Mouse (Mus musculus) heart, embryonic 14.5 days (tissue): ENCODE measurements at regions not wholly inside any gene's neighbourhood (a gene's known extent, or its start where the extent isn't known, plus 50 kb on each side); places are given as distances from the start of the nearest gene placed in this dataset.

Experiments used
- ATAC-seq: fragments of 200-750 bp; cut with Nextera tagmentation; 2 replicates; pipeline ENCODE4 v1.8.0; 2017; ENCODE audit warnings: low read depth, moderate TSS enrichment; ENCODE audit not compliant: insufficient number of reproducible peaks, insufficient read depth, low FRiP score
- H3K27ac ChIP-seq, 2 experiments: fragments of 200-500 bp in 1 of 2; fragments of 300-500 bp in 1 of 2; sonication (generic) in 1 of 2; replicated peaks in 1 of 2; 2 replicates each; pipeline ENCODE4 v1.5.1; 2012 to 2014; ENCODE audit warnings: low read depth in 2 of 2, low read length in 2 of 2, control low read depth in 1 of 2, mild to moderate bottlenecking in 1 of 2, mixed read lengths in 1 of 2; ENCODE audit not compliant: control insufficient read depth in 1 of 2, insufficient read depth in 1 of 2
- H3K27me3 ChIP-seq: fragments of 300-500 bp; sonication (generic); 2 replicates; pipeline ENCODE4 v1.6.1; 2014; ENCODE audit warnings: mild to moderate bottlenecking, low read length, control low read depth; ENCODE audit not compliant: control insufficient read depth, insufficient read depth
- H3K36me3 ChIP-seq: fragments of 300-500 bp; sonication (generic); 2 replicates; pipeline ENCODE4 v1.6.1; 2014; ENCODE audit warnings: mild to moderate bottlenecking, control low read depth, low read length, mixed read lengths; ENCODE audit not compliant: control insufficient read depth, insufficient read depth
- H3K4me1 ChIP-seq, 2 experiments: fragments of 200-500 bp in 1 of 2; fragments of 300-500 bp in 1 of 2; sonication (generic) in 1 of 2; 2 replicates each; pipeline ENCODE4 v1.6.1; 2012 to 2014; ENCODE audit warnings: low read length in 2 of 2, control low read depth in 1 of 2, mixed read lengths in 1 of 2; ENCODE audit not compliant: control insufficient read depth in 2 of 2, insufficient read depth in 2 of 2
- H3K4me2 ChIP-seq: fragments of 300-500 bp; sonication (generic); 2 replicates; pipeline ENCODE4 v1.6.1; 2014; ENCODE audit warnings: mild to moderate bottlenecking, low read length
- H3K4me3 ChIP-seq, 2 experiments: fragments of 200-500 bp in 1 of 2; fragments of 300-500 bp in 1 of 2; sonication (generic) in 1 of 2; 2 replicates each; pipeline ENCODE4 v1.5.1; 2012 to 2014; ENCODE audit warnings: low read length in 2 of 2, mild to moderate bottlenecking in 2 of 2, control low read depth in 1 of 2, low read depth in 1 of 2, moderate library complexity in 1 of 2; ENCODE audit not compliant: control insufficient read depth in 1 of 2, insufficient read depth in 1 of 2
- H3K9ac ChIP-seq: fragments of 300-500 bp; sonication (generic); 2 replicates; pipeline ENCODE4 v1.6.1; 2014; ENCODE audit warnings: mild to moderate bottlenecking, low read length
- H3K9me3 ChIP-seq: fragments of 300-500 bp; sonication (generic); 2 replicates; pipeline ENCODE4 v1.6.1; 2016; ENCODE audit warnings: low read length, control low read depth; ENCODE audit not compliant: control insufficient read depth
- WGBS: fragments of 180-500 bp; shearing (Covaris S2); extraction: QIAGEN DNeasy Blood & Tissue Kit; methylation state at CpG from one replicate; pipeline ENCODE4 v1.1.7; 2014; 5-methylcytosine and 5-hydroxymethylcytosine counted together

- Histone ChIP-seq H3K4me3 (no peak overlapping the region), H3K4me1 (no peaks in the 10 kb centered on the region), H3K27me3 (no peaks in the 10 kb centered on the region), H3K36me3 (no peaks in the 10 kb centered on the region), H3K9ac (no peak overlapping the region), H3K4me2 (no peak overlapping the region), H3K27ac (no peak overlapping the region), H3K9me3 (no peaks in the 10 kb centered on the region)
- WGBS, result 86% methylated on average over 3 of the region's 3 CpGs
- no peak for ATAC-seq
Measured at GRCm38 (mm10) chr19:15158653-15159052, 560.8 kb upstream of the Tle4 start.

GRCm38 (mm10) chr19:15158177-15158576, 560.3 kb upstream of the Tle4 start:
- H3K36me3 ChIP-seq, result no peaks in the 10 kb centered on the region
- H3K4me2 ChIP-seq, result no peak overlapping the region
- 78% methylated on average over 14 of the region's 14 CpGs for WGBS
- no peak overlapping the region for H3K4me3 ChIP-seq
- no peak overlapping the region for H3K9ac ChIP-seq
- no peak for ATAC-seq
- H3K4me1 ChIP-seq, result no peaks in the 10 kb centered on the region
- no peak overlapping the region for H3K27ac ChIP-seq
- no peaks in the 10 kb centered on the region for H3K9me3 ChIP-seq
- no peaks in the 10 kb centered on the region for H3K27me3 ChIP-seq

GRCm38 (mm10) chr19:15154693-15155092, 556.8 kb upstream of the Tle4 start:
- H3K9me3 ChIP-seq, result no peaks in the 10 kb centered on the region
- no peaks in the 10 kb centered on the region for H3K36me3 ChIP-seq
- WGBS, result 56% methylated on average over 2 of the region's 2 CpGs
- H3K27ac ChIP-seq, result no peak overlapping the region
- H3K4me3 ChIP-seq, result no peak overlapping the region
- no peaks in the 10 kb centered on the region for H3K27me3 ChIP-seq
- H3K4me1 ChIP-seq, result no peaks in the 10 kb centered on the region
- no peak overlapping the region for H3K9ac ChIP-seq
- ATAC-seq, result no peak
- H3K4me2 ChIP-seq, result no peak overlapping the region

- no peak overlapping the region for H3K4me3 ChIP-seq
- ATAC-seq, result no peak
- no peaks in the 10 kb centered on the region for H3K36me3 ChIP-seq
- H3K9ac ChIP-seq, result no peak overlapping the region
- no peaks in the 10 kb centered on the region for H3K27me3 ChIP-seq
- WGBS, result 78% methylated on average over 3 of the region's 3 CpGs
- H3K27ac ChIP-seq, result no peak overlapping the region
- no peaks in the 10 kb centered on the region for H3K4me1 ChIP-seq
- 0 out of 2 replicates have a peak, but pooled peaks cover 3% of the 10 kb centered on the region for H3K9me3 ChIP-seq
- H3K4me2 ChIP-seq, result no peak overlapping the region
Measured at GRCm38 (mm10) chr19:15146325-15146724, 548.5 kb upstream of the Tle4 start.

- no peaks in the 10 kb centered on the region for H3K4me1 ChIP-seq
- H3K4me2 ChIP-seq, result no peak overlapping the region
- H3K27me3 ChIP-seq, result no peaks in the 10 kb centered on the region
- no peak overlapping the region for H3K4me3 ChIP-seq
- H3K27ac ChIP-seq, result no peak overlapping the region
- no peaks in the 10 kb centered on the region for H3K9me3 ChIP-seq
- no peaks in the 10 kb centered on the region for H3K36me3 ChIP-seq
- ATAC-seq, result no peak
- 36% methylated on average over 3 of the region's 4 CpGs for WGBS
- no peak overlapping the region for H3K9ac ChIP-seq
Measured at GRCm38 (mm10) chr19:15127122-15127521, 529.3 kb upstream of the Tle4 start.

GRCm38 (mm10) chr19:15108441-15109026, 510.7 kb upstream of the Tle4 start:
- Histone ChIP-seq H3K4me2 (no peak overlapping the region), H3K9me3 (no peaks in the 10 kb centered on the region), H3K4me3 (no peak overlapping the region), H3K27me3 (no peaks in the 10 kb centered on the region), H3K36me3 (no peaks in the 10 kb centered on the region), H3K4me1 (no peaks in the 10 kb centered on the region), H3K9ac (no peak overlapping the region), H3K27ac (no peak overlapping the region)
- 57% methylated on average over 4 of the region's 4 CpGs for WGBS
- ATAC-seq, result no peak

- no peaks in the 10 kb centered on the region for H3K27me3 ChIP-seq
Measured at GRCm38 (mm10) chr19:15095054-15095453, 497.2 kb upstream of the Tle4 start.

GRCm38 (mm10) chr19:15093534-15093933, 495.7 kb upstream of the Tle4 start:
- no peak overlapping the region for H3K9ac ChIP-seq
- 49% methylated on average over 3 of the region's 3 CpGs for WGBS
- no peaks in the 10 kb centered on the region for H3K36me3 ChIP-seq
- H3K4me1 ChIP-seq, result no peaks in the 10 kb centered on the region
- no peak overlapping the region for H3K27ac ChIP-seq
- no peaks in the 10 kb centered on the region for H3K27me3 ChIP-seq
- no peak for ATAC-seq
- no peak overlapping the region for H3K4me3 ChIP-seq
- H3K9me3 ChIP-seq, result no peaks in the 10 kb centered on the region
- no peak overlapping the region for H3K4me2 ChIP-seq

More at GRCm38 (mm10) chr19:15095054-15095453, 497.2 kb upstream of the Tle4 start:
- Histone ChIP-seq H3K4me1 (no peaks in the 10 kb centered on the region), H3K36me3 (no peaks in the 10 kb centered on the region), H3K9me3 (no peaks in the 10 kb centered on the region), H3K4me3 (no peak overlapping the region), H3K9ac (no peak overlapping the region), H3K4me2 (no peak overlapping the region), H3K27ac (no peak overlapping the region)
- 81% methylated on average over 1 of the region's 1 CpGs for WGBS
- ATAC-seq, result no peak
